Comparison of ENCODE assay signal across 1 mouse cellular context in the genomic region with DNA sequence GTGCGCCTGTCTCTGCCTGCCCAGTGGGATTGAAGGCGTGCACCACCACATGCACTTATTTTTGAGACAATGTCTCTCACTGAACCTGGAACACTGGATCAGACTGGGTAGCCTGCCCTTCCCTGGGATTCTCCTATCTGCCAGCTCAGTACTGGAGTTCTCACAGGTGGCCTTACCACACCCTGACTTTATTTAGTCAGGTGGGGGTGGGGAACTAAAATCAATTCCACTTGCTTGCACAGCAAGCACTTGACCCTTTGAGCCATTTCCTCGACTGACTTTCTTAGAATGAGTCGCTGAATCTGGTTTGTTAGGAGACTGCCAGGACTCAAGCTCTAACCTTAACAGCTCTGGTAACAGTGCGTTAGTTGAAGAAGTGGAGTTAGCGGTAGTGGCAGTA.
TF ChIP-seq lines count a peak whose summit lies in the region.

No protein-coding gene starts in this region.

TF ChIP-seq in MEL, 35 proteins besides CTCF, POLR2A, EP300 and RAD21:
- TF ChIP-seq BHLHE40 (IDR thresholded peaks at IDR 0.05; ENCODE audit: borderline replicate concordance, low read depth, low read length), result no peak
- no peak for TF ChIP-seq ZNF384 (IDR thresholded peaks at IDR 0.05; ENCODE audit: low read depth, low read length)
- TF ChIP-seq ZKSCAN1 (IDR thresholded peaks at IDR 0.05; ENCODE audit: low read depth, low read length), result no peak
- TF ChIP-seq TBP (IDR thresholded peaks at IDR 0.05; ENCODE audit: low read depth, low read length), result no peak
- no peak for TF ChIP-seq NRF1 (IDR thresholded peaks at IDR 0.05; ENCODE audit: insufficient read depth, low read depth, low read length, poor library complexity, severe bottlenecking)
- TF ChIP-seq CHD1 (IDR thresholded peaks at IDR 0.05; ENCODE audit: low read depth, low read length), result no peak
- TF ChIP-seq ETS1 (IDR thresholded peaks at IDR 0.05; ENCODE audit: low read depth, low read length), result no peak
- TF ChIP-seq KAT2A (conservative IDR thresholded peaks at IDR 0.05; ENCODE audit: low read depth, low read length), result no peak
- TF ChIP-seq CHD2 (IDR thresholded peaks at IDR 0.05; ENCODE audit: low read length), result no peak
- TF ChIP-seq POLR2AphosphoS2 (IDR thresholded peaks at IDR 0.05; ENCODE audit: low read length), result no peak
- no peak for TF ChIP-seq USF2 (IDR thresholded peaks at IDR 0.05; ENCODE audit: borderline replicate concordance in 1 of 2, insufficient read depth in 1 of 2, low read depth in 1 of 2, low read length in 2 of 2)
- TF ChIP-seq POLR2AphosphoS5 (IDR thresholded peaks at IDR 0.05; ENCODE audit: borderline replicate concordance, low read depth, low read length), result no peak
- no peak for TF ChIP-seq ELF1 (IDR thresholded peaks at IDR 0.05; ENCODE audit: low read depth, low read length)
- no peak for TF ChIP-seq GATA1 (IDR thresholded peaks at IDR 0.05; ENCODE audit: low read depth, low read length)
- TF ChIP-seq UBTF (IDR thresholded peaks at IDR 0.05; ENCODE audit: borderline replicate concordance, insufficient read depth, low read depth, low read length), result no peak
- TF ChIP-seq TCF12 (IDR thresholded peaks at IDR 0.05; ENCODE audit: low read depth, low read length), result no peak
- no peak for TF ChIP-seq SIN3A (IDR thresholded peaks at IDR 0.05; ENCODE audit: low read length)
- no peak for TF ChIP-seq HCFC1 (IDR thresholded peaks at IDR 0.05; ENCODE audit: low read depth, low read length)
- no peak for TF ChIP-seq E2F4 (IDR thresholded peaks at IDR 0.05; ENCODE audit: borderline replicate concordance, low read depth, low read length)
- TF ChIP-seq MYC (IDR thresholded peaks at IDR 0.05; ENCODE audit: low read depth, low read length), result no peak
